Mouse (Mus musculus) lung, postnatal 14 days (tissue): ENCODE data around the gene Fbxl22.

Experiments used
- DNase-seq: peaks from one replicate; pipeline ENCODE4 v3.0.0; 2021

The Fbxl22 gene

DNA sequence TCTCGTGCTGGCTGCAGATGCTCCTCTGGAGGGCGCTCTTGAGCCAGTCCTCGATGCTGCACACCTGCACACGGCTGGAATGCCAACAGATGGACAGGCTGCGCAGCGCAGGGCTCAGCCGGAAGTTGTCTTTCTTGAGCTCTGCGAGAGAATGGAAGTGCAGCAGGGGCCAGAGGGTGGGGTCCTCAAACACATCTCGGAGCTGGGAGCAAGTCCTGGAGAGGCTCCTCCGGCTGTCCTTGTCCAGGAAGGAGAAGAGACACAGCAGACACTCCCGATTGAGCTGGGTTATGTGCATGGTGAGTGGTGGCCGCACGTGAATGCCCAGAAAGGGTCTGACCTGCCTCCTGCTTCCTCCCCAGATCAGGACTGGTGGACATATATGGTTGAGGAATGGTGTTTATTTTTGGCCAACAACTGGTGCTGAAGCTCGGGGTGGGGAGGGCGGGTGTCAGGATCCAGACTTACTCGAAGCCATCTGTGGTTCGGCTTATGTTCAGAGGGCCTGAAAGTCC is at the start of gene Fbxl22:
Gene Fbxl22 (minus strand): TSS at position 338 of the 515 bp plus-strand sequence.
- peak; percentile 70 for DNase-seq

DNA sequence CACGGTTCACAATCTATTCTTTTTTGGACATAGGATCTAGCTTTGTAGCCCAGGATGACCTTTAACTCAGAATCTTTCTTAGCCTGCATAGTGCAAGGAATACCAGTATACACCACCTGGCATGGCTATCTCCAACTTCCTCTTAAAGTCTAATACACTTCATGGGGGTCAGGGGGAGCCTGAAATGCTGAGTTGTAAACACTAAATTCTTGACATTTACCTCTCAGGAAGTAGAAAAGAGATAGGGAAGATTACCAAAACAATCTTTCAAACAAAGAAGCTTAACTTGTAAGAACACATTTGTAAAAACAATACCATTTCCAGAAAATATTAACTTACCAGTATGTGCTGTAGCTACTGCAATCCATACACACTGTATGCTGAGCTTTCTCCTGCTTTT is 47.8 kb upstream of the Fbxl22 start:
- DNase-seq: no peak

DNA sequence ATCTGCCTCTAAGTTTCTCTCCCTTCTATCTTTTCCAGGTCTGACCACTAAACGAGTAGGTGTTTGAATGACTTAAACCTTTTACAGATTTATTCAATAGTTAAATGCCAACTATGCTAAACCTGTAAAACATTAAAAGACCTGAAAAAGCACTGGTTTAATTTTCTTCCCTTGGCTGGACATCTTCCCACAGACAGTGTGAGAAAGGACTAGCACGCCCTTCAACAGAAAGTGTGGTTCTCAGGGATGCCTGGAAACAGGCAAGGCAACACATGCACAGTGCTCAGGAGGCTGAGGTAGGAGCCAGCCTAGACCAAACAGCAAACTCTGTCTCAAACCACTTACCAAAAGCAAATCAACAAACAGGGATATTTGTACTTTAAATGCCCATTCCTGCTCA is 47.1 kb upstream of the Fbxl22 start:
- DNase-seq: no peak

DNA sequence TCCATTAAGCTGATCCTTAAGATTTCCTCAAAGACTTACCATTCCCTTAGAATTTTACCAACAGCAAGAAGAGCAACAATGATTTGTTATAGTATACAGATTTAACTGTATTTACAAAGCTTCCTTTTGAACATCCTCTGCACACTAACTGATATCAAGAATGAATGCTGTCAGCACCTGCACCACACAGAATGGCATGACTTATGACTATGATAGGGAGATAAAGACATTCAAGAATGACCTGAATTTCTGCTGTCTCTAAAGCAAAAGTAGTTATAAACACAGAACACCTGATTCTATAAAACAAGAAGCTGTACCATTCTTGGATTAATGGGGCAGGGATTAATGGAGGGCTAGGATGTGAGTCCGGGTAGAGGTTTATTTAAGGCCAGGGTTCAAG is 46.3 kb upstream of the Fbxl22 start:
- DNase-seq: no peak

DNA sequence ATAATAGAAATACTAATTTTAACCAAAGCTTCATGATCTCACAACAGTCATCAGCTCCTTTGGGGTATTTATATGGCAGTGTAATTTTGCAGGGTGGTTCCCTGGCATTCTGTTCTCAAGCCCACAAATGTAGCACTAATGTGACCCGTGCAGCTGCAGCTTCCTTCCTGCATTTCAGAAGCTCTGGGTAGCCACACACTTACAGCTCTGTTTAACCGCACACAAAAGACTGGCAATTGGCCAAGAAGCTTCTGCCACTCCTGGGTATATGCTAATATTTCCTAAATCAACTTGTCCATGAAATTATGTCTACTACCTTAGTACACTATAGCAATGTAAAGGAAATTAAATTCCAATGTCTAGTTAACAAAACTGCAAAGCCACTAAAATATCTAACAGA is 45.9 kb upstream of the Fbxl22 start:
- DNase-seq: peak; percentile 41

DNA sequence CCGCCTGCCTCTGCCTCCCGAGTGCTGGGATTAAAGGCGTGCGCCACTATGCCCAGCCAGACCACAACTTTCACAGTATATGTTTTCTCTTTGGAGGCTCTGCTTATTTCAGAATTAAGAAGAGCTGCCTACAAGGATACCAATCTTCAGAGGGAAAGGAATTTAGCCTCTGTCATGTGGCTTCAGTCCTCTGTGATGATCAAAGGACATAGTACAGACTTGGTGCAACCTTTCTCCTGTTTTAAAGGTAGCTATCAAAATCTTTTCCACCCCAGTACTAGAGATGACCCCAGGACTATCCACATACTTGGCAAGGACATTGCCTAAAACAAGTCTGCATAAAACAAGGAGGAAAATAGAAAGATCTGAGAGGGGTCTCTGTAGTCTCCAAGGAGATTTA is 44.6 kb upstream of the Fbxl22 start:
- no peak for DNase-seq

DNA sequence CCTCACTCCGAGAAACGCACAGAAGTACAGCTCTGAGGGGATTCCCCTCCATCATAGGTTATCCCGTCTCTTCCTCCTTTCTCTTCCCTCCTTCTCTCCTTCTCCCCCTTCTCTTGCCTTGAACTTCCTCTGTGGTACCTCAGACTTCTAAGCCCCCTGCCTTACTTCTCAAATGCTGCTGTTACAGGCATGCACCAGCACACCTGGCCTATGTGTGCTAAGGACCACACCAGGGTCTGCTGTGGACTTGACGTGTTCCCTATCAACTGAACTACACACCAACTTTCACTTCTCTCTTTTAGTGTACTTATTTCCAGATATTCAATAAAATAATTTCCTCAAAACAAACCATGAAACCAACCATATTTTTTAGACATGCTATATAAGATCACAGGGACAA is 28.4 kb upstream of the Fbxl22 start:
- DNase-seq: no peak

DNA sequence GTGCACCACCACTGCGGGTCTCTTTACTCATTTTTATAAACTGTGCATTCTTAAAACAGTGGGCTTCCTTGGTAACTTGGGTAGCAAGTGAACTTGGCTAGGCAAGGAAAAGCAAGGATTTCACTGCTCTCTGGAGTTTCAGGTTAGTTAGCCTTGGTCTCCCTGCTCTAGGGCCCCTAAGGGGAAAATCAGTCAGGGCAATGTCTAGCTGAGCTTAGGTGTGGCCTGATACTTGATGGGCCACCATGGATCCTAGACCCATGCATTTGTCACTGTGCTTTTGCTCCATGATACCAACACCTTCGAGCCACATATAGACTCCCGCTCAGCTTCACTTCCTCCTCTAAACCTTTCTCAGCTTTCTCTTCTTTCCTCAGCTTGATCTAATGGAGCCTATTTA is 7.2 kb upstream of the Fbxl22 start:
- no peak for DNase-seq

DNA sequence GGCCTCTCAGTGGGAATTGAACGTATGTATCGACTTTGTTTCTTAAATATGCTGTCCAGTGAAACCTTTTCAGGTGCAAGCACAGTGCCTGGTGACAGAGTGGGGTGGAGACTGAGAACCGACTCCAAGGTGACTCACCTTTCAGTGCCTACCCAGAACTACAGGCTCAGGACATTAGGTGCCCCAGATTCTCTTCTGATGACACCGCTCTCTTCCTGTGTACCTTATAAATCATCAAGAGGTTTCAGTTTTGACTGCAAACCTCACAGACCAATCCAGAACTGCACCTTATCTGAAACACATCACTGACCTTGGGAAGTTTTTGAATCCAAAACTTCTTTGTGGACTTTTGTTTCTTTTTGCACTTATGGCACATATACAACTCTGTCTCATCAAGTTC is 5.9 kb upstream of the Fbxl22 start:
- DNase-seq: no peak

DNA sequence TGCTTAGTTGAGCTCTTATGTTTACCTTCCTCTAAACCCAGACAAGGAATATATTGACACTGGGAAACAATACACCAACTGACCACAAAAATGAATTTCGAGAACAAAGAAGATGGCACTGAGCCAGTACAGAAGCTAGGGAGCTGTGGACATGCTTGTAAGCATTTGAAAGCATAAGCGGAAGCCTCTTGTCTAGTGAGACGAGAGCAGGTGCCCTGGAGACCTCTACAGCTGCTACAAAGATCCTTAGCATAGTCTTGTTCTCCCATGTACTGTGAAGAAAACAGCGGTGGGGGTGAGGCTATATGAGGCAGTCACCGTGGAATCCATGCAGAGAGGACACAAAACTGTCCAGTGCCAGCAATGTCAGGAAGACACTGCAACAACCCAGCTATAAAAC is 4.5 kb upstream of the Fbxl22 start:
- no peak for DNase-seq

DNA sequence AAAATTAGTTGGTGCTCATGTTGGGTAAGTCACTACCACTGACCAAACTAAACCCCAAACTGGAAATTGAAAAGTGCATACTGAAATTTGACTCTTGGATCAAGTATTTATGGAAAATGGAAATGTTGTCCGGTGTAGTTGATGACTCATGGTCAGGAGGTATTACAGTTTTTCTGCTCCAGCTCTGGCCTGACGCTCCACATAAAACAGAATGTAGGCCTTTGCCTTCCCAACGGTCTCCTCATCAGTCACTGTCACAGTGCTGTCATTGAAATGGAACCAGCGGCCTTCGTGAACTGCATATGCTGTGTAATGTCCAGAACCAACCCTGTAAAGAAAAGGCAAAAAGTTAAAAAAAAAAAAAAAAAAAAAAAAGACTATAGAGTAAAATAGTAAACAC is 3.9 kb upstream of the Fbxl22 start:
- no peak for DNase-seq

DNA sequence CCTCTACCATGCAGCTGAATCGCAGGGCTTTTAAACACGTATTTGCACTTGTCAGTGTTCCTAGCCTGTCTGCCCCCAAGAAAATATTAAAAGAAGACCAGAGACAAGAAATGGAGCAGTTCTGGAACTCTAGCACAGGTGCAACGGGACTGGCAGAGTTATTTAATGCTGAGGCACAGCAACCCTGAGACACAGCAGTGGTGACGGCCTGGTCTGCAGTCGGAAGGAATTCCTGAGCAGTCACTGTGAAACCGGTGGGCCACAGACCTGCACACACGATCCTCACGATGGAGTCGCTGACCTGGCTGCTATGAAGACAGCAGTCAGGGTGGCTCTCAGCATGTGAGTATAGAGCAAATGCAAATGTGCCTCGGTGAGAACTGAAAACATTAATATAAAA is 3.4 kb upstream of the Fbxl22 start:
- no peak for DNase-seq

DNA sequence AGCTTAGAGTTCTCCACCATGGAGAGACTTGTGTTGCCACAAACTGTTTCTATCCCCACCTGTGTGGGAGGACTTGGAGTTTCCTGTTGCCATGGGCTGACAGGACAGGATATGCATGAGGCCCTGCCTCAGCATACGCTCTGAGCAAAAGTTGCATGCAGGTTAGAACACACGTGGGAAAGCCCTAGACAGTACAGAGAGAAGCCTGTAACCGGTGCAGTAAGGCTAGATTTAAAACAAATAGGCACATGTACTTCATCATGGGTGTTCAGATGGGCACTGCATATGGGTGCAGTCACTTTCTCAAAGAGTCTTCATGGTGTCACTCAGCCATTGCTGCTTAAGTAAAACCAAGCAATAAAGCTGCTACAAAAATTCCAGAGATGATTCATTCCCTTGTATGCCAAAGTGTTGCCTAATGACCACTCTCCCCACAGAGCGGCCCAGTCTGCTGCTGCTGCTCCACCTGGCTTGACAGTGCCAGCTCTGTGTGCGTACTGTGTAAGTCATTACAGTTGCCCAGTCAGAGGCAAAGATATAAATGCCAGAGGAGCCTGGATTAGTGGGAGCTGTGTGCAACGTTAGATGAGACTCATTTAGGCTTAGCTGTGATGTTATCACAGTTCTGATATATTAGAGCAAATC is 2.0 kb upstream of the Fbxl22 start:
- DNase-seq: no peak

DNA sequence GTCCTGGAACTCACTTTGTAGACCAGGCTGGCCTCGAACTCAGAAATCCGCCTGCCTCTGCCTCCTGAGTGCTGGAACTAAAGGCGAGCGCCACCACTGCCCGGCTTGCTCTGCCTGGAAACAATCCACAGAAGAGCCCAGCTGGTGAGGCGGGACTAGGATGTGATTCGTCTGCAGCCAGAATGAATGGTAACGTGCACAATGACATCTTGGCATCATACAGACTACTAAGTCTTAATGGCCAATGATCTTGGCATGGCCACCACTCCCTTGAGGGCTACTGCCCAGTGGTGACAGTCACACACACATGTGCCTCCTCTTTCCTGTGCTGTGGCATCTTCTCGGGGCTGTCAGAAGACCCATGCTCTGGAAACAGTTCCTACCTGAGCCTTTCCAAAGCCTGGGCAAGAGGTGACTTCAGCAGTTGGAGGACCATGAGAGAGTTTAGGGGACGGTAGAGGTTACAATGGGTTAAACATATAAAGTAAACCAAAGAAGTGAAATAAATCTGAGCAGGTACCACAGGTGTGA is 1.4 kb upstream of the Fbxl22 start:
- no peak for DNase-seq

DNA sequence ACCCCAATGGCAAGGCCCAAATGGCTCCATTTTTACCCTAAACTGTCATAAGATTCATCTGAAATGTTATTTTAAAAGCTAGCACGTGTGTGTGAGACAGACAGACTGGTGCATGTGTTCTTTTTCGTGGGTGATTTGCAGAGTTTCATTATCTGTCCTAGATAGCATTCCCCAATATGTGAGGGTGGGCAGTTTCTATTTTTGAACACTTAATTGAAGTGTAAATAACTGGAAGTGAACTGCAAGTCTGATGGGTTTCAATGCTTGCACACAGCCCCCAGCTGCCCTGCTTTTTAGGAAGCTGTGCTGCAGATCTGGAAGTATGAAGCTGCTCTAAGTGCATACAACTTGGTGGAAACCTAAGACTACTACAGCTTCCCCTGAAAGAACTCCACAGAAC is 722 bp upstream of the Fbxl22 start:
- no peak for DNase-seq

DNA sequence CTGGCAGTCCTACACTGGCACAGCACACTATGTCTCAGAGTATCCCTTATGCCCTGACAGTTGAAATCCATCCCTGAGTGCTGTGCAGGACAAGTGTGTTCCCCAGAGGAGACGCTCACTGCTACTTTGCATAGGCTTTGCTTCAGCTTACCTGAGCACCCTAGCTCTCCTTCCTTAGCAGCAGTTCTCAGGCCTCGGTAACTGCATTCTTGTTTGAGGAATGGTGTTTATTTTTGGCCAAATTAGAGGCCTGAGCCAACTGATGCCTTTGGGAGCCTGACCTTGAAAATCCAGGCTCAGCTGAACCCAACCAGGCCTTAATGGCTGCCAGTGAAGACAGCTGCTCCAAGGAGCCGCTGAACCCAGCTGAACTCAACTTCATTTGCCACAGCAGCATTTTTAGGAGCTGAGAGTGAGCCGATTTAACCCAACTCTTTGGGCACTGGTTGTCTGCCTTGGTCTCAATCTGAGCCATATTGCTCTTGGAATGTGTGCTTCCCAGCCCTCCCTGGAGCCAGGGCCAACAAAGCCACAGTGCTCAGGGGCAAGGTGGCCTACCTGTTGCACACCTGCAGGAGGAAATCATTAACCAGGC is 635 bp downstream of the Fbxl22 start:
- DNase-seq: no peak

DNA sequence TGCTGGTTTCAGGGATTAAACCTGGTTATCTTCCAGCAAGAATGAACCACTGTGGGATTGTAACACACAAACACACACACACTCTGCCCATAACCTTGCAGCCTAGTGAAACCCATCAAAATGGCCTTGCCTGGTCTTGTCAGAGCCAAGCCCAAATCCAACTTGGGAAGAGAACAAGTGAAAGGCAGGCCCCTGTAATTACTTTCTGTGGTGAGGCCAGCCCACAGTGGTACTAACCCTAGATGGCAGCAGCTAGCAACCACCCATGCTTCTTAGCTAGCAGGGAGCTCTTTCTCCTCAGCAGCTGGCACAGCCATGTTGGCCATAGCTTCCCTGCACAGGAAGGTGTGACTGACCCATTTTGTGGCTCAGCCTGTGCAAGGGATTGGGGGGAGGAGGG is 1.2 kb downstream of the Fbxl22 start:
- DNase-seq: no peak

DNA sequence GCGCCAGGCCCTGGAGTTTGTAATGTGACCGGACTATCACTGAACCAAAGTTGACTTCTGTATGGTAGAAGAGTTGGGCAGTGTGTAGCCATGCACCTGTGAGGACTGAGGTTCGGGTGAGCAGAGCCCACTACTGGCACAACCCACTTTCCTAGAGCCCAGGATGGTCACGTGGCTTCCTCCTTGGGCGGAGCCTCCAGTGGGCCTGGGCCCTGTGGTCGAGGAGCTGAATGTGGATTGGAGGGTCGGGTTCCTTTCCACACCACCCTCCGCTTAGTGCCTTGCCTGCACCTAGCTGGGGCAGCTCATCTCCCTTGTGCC is 2.1 kb downstream of the Fbxl22 start:
- peak; percentile 76 for DNase-seq

DNA sequence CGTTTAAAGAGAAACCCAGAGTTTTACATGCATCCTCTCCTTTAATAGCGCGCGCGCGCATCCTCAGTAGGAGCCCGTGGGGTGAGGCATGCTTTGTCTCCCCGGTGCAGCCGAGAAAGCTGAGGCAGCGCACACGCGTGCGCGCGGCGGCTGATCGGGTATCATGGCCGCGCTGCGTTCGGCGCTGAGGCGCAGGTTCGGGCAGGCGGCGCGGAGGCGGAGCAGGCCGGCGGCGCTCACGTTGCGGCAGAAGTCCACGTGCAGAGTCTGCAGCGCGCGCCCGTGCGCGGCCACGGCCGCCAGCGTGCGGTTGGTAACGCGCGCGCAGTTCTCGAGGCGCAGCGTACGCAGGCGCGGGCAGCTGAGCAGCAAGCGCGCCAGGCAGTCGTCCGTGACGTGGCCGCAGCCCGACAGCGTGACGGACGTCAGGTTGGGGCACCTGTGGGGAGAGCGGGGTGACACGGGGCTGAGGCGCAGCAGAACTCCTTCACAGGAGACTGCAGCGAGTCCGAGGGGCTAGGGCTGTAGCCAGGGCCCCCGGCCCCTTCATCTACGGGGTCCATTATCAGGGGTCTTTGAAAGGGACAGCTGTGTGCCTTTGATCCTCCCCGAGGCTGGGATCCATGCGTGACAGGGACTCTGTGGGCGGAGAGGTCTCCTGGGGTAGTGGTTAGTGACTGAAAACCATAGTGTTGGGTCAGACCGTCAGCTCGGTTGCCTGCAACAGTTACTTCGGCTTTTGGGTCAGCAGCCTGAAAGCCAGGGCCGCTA is 2.6 kb downstream of the Fbxl22 start:
- peak; percentile 92 for DNase-seq

DNA sequence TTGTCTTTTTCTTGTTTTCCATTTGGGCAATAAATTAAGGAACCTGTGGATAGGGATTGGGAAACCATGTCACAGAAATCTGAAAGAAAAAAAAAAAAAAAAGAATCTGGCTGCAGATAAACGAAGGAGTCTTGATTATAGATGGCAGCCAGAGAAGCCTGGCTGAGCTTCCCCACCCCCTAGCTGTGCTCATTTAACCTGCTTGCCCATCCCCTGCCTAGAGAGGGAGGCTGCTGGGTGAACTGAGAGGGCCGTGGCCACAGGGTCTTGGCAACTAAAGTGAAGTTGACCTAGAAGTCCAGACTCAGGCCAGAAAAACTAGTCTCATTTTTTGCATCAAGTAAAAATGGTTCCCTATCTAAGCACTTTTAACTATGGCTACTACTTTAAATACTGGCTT is 3.4 kb downstream of the Fbxl22 start:
- DNase-seq: no peak

DNA sequence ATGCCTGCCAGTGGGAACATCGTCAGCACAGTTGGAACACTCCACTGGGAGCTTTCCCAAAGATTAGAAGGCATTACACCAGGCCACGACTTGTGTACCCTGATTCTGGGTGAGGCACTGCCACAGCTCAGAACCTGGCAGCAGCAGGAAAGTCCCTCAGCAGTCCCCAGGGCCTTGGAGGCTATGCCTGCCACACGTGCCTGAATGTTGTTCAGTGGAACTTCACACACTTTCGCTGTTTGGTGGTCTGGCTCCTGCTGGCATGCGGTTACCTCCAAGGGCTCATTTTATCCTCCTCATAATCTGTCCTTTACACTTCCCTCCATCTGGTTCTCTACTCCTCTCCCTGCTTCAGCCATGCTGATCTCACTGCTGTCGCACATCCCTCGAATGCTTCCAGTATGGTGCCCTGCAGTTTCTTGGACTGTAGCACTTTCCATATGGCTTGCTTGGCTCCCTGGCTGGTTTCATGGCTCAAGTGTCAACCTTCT is 4.0 kb downstream of the Fbxl22 start:
- no peak for DNase-seq

DNA sequence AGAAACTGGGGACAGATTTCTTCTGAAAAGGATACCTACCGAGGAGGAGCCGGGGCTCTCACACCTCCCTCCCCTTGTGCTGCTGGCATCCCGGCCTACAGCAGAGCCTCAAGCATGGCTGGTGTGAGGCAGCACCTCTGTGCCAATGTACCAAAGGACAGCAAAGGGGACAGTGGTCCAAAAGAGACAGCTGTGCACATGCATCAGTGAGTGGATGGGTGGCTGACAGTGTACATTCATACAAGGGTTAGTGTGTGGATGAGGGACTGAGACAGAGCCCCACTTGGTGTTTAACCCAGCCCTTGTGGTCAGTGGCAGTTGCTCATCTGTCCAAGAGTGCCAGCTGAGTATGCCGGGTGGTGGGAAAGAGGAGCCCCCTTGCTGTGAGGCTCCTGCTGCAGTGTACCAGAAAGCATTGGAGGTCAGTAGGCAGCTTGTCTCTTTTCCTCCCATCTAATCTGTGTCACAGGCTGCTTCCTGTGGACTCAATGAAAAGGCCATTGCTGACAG is 5.4 kb downstream of the Fbxl22 start:
- DNase-seq: no peak

DNA sequence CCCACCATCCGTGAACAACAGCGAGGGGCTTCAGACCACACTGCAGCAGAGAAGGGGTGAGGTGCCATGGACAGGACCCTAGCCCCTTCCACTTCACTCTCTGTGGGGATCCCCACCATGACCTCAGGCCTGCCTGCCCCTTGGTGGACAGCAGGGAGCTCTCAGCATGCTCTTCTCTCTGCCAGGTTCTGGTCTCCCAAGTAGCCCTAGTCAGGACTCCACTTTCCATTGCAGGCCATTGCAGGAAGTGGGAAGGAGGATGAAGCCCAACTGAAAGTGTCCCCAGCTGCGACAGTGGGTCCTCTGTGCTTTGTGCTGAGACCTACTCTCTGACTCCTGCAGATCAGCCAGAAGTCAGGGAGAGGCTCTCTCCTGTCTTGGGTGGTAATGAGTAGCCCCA is 6.7 kb downstream of the Fbxl22 start:
- no peak for DNase-seq

DNA sequence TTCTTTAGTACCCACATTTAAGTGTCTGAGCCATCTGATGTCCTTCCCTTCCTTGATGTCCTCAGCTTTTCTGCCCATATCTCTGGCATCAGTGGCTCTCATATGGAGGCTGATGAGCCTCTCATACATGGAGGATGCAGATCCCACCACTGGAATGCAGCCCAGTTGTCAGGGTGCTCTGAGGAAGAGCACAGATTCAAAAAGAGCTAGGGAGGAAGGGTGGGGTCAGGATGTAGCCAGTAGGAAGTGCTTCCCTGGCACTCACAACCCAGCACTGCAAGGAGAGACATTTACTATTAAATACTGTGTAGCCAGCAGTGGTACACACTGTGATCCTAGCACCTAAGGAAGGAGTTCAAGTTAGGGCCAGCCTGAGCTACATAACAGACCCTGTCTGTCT is 8.0 kb downstream of the Fbxl22 start:
- peak; percentile 24 for DNase-seq
